Mouse (Mus musculus): Measurements from ENCODE around the gene Sh2d3c.
A peak's percentile ranks its signal among the peaks of the same experiment; 100 is the strongest.

The Sh2d3c gene

DNA sequence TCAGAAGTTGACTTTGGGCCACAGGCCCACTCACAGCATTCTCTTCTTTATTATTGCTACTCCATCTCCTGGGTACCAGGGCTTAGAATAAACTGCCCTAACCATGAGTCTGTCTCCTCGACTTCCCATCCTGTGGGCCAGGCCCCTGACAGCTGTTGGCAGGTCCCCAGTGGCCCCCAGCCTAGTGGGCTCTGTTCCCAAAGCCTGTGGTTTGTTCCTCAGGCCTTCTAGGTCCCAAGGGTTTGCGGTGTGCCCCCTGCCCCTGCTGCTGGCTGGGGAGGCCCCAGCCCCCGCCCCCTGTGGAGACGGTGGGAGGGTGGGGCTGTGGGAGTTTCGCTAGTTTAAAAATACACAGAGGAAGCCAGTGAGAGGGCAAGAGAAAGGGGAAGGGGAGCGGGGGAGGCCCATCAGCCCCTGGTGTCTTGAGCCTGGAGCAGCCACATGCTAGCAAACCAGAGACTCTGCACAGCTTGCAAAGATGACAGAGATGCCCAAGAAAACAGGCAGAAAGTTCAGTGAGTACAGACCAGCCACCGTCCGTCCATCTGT lies at the start of gene Sh2d3c:
TSS of gene Sh2d3c (plus strand) at position 375 of the 549 bp plus-strand sequence.
- DNase-seq (ENCODE audit: extremely low read depth, low read depth) = no peak

DNA sequence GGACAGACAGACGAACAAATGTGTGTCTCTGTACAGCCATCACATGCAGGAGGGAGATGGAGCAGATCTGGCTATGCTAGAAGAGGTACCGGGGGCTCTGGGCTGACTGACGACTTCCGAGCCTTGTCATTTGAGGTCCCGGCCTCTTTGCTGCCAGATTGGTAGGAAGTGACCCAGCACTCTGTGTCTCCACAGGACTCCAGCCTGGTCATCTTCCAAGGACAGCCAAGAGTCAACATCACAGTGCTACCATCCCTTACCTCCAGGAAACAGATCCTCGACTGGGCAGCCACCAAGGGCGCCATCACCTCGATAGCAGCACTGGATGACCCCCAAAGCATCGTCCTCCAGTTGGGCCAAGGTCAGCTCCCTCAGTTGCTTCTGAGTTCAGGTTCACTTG lies 49.7 kb upstream of the Sh2d3c start:
- DNase-seq (ENCODE audit: extremely low read depth, low read depth) = no peak

DNA sequence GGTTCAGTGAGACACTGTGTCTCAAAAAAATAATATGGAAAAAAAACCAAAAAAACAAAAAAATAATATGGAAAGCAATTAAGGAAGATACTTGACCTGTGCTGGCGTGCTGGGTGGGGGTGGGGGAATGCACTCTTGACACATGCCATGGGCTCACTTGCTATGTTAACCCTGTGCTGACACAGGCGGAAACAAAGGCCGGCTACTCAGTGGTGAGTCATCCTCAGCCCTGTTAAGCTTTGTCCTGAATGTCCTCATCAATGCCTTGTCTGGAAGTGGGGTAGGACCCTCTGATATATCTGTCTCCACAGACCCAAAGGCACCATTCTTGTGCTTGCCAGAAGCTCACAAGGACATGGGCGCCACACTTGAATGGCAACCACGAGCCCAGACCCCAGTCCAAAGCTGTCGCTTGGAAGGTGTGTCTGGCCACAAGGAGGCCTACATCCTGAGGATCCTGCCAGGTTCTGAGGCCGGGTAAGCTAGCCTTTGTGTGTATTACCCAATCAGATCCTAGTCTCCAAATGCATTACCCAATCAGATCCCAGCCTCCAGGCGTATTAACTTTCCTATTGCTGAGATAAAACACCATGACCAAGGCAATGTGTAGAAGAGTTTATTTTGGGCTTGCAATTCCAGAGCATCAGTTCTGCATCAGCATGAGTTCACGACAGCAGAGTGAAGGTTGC lies 48.8 kb upstream of the Sh2d3c start:
- DNase-seq (ENCODE audit: extremely low read depth, low read depth) = no peak

DNA sequence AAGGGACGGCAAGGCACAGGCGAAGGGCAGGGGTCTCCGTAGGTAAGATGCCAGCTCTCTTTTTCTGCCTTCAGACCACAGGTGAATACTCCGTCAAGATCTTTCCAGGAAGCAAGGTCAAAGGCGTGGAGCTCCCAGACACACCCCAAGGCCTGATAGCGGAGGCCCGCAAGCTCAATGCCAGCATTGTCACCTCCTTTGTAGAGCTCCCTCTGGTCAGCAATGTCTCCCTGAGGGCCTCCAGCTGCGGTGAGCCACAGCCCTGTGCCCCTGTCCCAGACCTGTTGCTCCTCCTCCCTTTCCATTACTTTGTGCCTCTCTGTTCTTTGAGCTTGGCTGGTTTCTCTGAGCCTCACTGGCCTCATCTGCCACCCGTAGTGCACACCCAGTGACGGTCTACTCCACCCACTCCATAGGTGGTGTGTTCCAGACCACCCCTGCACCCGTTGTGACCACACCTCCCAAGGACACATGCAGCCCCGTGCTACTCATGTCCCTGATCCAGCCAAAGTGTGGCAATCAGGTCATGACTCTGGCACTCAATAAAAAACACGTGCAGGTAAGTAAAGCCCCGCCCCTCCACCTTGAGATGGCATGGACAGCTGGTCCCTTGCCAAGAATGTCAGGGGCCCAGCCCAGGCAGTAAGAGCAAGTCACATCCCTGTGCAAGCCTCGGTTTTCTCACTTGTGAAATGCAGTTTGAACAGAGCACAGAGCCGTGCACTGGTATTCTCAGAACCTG lies 47.5 kb upstream of the Sh2d3c start:
- DNase-seq (ENCODE audit: extremely low read depth, low read depth) = no peak

DNA sequence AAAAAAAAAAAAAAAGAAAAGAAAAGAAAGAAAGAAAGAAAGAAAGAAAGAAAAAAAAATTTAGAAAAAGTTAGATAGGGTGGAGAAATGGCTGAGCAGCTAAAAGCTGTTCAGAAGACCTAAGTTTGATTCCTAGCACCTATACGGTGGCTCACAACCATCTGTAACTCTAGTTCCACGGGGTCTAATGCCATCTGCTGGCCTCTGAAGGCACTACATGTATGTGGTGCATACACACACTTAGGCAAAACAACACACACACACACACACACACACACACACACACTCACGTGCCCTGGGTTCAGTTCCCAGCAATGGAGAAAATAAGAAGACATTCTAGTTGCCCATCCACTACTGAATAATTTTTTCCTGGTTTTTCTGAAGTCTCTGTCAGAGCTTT lies 44.0 kb upstream of the Sh2d3c start:
- DNase-seq (ENCODE audit: extremely low read depth, low read depth) = no peak

DNA sequence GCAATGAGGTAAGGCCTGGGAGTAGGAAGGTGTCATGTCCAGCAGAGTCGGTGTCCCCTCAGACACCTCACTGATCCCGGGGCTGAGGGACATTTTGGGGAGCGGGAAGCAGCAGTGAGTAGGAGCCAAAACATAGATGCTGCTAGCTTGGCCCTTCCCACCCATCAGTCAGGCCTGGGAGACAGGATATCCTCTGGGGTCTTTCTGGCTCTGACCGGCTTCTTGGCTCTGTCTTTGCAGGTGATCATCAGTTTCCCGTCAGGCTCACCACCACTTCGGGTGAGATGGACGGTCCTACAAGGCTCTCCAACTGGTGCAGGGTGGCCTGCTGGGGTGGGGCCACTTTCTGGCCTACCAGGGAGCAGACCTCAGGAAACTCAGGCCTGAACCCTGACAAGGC lies 43.2 kb upstream of the Sh2d3c start:
- DNase-seq (ENCODE audit: extremely low read depth, low read depth) = no peak

DNA sequence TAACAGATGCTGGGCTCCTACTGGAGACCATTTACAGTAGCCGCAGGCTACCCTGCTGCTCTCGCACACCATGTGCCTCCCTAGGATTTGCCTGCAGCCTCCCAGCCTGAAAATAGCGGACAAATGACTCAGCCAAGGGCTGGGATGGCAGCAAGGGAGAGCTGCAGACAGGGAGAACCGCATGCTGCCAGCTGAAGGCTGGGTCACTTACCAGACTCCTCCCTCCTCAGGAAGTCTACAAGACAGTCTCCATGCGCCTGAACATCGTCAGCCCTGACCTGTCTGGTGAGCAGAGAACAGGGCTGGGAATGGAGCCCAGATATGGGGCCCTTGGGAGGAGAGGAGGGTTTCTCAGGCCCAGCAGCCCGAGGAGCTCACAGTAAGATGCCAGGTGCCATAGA lies 40.8 kb upstream of the Sh2d3c start:
- DNase-seq (ENCODE audit: extremely low read depth, low read depth) = no peak

DNA sequence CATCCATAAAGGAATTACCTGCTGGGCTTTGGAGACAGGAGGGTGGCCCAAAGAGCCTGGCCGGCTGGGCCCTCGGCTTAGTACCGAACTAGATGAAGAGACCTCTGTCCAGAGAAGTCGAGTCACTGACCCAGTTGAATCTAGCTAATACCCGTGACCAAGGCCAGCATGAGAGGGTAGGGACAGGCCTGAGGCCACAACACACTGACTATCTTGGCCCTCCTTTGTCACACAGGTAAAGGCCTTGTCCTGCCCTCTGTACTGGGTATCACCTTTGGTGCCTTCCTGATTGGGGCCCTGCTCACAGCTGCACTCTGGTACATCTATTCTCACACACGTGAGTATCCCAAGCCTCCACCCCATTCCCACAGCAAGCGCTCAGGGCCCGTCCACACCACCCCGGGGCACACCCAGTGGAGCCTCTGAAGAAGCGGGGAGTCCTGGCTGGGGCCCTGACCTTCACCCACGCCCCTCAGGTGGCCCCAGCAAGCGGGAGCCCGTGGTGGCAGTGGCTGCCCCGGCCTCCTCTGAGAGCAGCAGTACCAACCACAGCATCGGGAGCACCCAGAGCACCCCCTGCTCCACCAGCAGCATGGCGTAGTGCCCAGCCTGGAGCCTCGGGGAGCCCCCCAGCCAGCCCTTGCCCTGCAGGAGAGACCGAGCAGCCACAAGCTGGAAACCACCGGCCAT lies 39.7 kb upstream of the Sh2d3c start:
- DNase-seq (ENCODE audit: extremely low read depth, low read depth) = no peak

DNA sequence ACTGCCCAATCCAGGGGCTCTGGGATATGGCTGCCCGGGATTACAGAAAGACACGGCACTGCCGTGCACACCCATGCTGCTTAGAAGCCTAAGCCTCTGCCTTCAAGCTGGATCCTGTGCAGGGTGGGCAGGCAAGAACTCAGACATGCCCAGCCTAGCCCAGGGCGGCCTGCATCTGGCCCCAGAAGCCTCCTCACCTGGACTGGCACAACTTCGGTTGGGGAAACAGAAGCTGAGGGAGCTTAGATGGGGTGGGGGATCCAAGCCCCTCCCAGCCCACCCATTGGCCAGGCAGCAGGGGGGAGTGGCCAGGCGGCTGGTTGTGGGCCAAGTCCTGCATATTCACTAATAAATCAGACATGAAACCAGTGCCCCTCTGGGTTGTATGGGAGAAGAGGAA lies 39.1 kb upstream of the Sh2d3c start:
- DNase-seq (ENCODE audit: extremely low read depth, low read depth) = no peak

DNA sequence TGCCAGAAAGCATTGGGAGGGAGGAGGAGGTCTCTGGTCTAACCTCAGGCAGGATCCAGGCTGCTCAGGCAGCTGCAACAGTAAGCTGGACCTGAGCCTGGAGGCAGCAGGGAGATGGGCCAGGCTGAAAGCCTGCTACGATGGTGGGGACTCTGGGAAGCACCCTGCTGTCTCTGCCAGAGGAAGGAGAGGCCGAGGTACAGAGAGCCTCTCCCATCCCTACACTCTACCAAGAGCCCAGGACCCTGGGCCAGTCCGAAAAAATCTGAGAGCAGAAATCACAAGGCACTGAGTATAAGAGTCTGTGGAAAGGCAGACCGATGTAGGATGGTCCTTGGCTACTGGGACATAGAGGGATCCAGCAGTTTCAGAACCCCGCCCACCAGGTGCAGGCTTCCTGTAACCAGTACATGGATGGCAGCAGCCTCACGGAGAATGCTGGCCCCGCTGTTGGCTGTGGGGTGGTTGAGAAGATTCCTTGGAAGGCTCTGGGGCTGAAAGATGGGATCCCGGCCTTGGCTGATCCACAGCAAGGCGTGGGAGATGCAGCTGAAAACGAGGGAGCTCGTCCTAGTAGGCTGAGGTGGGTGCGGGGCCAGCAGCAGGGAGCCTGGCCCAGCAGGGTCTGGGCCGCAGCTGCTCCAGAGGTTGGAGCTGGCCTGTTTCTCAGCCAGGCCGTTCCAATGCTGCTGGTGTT lies 38.0 kb upstream of the Sh2d3c start:
- DNase-seq (ENCODE audit: extremely low read depth, low read depth) = no peak

DNA sequence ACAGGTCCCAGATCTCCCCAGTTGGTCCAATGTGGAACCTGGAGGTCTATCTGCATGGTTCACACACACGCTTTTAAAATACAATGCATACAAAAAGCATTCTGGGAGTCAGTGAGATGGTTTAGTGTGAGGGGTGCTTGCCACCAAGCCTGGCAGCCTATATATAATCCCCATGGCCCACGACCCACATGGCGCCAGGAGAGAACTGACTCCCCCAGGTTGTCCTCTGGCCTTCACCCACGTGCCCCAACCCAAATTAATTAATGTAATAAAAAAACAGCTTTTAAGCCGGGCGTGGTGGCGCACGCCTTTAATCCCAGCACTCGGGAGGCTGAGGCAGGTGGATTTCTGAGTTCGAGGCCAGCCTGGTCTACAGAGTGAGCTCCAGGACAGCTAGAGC lies 37.2 kb upstream of the Sh2d3c start:
- DNase-seq (ENCODE audit: extremely low read depth, low read depth) = no peak

DNA sequence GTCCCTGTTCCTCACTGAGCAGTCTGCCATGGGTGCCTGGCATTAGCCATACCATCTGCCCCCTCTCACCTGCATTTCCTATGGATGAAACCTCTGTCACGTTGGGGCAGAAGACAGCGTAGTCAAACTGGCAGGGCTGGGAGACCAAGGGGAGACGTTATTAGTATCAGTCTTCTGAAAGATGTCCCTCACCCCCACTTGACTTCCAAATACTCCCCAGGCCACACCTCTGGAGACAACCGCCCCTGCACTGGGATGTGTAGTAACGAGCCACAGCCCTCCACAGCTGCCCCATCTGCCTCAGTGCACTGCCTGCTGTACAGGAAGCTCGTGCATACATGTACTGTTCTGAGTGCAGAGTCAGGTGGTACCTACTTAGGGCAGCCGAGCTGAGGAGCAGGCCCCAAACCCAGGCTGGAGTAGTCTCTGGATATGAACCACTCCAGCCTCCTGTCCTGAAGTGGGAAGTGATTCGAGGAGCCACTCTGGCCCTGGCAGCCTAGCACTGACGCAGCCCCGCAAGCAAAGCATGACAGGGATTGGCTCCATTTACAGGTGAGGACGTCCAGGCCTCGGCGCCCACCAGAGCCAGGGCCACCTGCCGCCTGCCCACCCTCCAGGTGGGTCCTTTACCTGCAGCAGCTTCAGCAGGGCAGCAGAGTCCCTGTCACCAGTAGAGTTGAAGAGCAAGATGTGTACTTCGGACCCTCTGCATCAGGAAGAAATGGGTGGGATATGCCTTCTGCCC lies 36.0 kb upstream of the Sh2d3c start:
- DNase-seq (ENCODE audit: extremely low read depth, low read depth) = no peak

DNA sequence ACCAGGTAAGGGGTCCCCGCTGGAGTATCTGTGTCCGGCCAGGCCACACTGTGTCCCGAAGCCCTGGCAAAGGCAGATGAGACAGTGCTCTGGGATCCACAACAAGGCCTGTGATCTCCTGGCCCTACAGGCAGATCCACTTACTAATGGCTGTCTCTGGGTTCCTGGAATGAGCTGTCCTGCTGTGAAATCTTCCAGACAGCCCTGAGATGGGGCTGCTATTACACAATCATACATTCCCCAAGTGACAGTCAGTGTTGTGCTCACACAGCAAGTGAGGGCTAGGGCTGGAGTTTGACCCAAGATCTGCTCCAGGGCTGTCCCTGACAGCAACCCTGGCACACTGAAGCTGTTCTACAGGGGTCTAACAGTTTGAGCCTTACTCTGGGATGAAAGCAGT lies 35.0 kb upstream of the Sh2d3c start:
- DNase-seq (ENCODE audit: extremely low read depth, low read depth) = no peak

DNA sequence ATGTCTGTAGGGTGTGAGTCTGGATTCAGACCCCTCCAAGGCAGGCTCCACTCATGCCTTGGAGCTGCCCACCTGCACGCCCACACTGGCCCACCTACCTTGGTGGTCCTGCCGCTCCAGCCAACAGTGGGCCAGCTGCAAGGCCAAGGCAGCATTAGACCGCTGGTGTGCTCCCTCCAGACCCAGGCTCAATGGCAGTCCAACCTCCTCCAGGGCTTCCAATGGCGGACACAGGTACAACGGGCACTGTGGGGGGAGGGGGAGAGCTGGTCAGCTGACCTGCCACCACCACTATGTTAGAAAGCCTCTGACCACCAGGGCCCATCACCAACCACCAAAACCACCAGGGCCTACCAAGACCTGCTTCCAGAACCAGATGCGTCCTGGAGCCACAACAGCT lies 34.2 kb upstream of the Sh2d3c start:
- DNase-seq (ENCODE audit: extremely low read depth, low read depth) = no peak

DNA sequence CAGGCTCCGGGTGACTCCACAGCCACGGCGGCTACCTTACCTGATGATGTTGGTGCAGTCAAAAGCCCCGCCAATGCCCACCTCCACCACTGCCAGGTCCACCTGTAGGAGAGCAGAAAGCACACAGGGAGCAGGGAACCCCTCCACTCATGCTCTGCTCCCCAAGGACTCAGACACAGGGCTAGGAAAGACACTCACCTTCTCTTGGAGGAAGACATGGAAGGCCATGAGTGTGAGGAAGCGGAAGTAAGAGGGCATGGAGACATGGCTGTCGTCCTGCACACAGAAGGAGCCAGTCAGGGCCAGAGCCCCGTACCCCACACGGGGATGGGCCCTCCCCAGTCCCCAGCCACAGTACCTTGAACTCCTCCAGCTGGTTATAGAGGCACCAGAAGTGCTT lies 33.3 kb upstream of the Sh2d3c start:
- no peak for DNase-seq (ENCODE audit: extremely low read depth, low read depth)

DNA sequence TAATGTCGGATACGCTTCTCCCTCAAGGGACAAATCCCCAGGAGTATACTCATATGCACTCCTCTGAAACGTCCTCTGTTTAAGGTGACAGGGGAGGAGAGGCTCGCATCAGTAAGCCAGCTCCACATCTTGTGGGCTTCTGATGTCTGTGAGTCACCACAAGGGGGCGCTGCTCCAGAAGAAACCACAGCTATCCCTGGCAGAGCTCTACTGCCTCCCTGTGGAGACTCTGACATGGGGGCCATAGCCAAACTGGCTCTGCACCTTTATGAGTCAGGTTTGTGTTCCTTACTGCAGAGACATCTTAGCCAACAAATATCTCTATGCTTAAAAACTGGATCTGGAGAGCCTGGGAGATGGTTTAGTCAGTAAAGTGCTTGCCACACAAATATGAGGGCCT lies 31.4 kb upstream of the Sh2d3c start:
- peak; percentile 65 for DNase-seq (ENCODE audit: extremely low read depth, low read depth)

DNA sequence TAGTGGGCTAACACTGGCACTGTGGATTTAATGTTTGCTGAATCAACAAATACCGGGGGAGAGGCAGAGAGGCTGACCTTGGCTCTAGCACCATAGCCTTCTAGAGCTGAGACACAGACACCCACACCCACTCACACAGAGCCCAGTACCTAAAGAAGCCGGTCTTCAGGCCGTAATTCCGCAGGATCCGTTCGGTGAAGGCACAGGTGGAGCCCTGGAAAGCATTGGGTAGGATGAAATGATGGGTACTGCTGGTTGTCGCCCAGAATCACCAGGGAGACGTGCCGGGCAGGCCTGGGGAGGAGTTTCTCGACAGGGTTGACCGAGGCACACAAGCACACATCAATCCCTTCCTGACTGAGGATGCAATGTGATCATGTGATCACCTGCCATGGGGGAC lies 29.8 kb upstream of the Sh2d3c start:
- no peak for DNase-seq (ENCODE audit: extremely low read depth, low read depth)

DNA sequence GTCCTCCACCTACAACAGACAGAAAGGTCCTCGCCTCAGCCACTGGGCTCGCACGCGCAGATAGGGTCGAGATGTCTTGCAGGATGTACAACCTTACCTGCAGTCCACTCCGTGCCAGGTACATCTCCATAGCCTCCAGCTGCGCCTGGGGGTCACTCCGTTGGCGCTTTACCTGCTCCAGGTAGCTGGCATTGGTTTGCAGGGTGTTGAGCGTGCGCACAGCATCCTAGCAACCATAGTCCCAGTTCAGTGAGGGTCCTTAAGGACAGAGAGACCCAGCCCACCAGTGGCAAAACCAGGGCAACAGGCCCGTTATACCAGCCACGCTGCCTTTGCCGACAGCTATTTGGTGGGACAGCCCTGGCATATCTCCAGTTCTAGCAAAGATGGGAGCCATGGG lies 28.4 kb upstream of the Sh2d3c start:
- DNase-seq (ENCODE audit: extremely low read depth, low read depth) = no peak

DNA sequence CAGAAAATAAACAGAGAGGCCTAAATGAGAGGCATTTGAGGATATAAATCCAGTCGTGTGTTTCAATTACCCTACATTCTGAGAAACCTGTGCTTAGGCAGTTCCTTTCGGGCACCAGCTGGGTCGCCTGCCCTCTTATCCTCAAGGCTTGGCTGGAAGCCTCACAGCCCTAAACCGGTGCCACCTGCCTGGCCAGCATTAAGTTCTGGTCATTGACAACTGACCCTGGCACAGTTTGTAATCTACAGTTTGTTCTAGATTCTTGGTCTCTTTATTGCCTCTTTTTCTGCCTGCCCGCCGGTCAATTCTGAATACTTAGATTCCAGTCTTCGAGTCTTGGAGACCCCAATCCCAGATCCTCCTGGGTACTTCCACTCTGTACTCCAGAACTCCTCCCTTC lies 27.6 kb upstream of the Sh2d3c start:
- DNase-seq (ENCODE audit: extremely low read depth, low read depth) = no peak

DNA sequence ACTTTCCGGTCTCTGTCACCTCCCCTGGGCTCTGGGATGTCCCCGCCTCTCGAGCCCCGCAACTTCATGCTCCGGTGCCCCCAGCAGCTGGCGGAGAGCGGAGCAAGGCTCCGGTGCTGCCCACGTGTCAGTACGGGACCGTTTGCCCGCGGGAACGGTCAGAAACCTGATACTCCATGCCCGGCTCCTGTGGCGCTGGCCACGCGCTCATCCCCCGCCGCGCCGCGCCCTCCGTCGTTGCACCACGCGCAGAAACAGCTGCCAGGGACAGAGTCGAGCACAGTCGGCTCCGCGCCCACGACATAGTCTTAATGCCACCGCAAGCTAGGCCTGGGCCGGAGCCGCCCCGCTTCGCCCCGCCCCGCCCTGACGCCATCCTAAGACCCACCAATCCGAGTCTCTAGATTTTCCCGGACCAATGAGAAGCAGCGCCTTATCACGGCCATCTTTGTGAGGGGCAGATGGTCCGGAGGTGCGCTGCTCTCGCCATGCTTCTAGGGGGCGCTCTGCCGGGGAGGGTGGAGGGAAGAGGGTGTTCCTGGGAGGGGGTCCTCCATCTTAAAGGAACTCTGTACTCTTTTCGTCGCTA lies 26.9 kb upstream of the Sh2d3c start:
- DNase-seq (ENCODE audit: extremely low read depth, low read depth) = peak; percentile 94

DNA sequence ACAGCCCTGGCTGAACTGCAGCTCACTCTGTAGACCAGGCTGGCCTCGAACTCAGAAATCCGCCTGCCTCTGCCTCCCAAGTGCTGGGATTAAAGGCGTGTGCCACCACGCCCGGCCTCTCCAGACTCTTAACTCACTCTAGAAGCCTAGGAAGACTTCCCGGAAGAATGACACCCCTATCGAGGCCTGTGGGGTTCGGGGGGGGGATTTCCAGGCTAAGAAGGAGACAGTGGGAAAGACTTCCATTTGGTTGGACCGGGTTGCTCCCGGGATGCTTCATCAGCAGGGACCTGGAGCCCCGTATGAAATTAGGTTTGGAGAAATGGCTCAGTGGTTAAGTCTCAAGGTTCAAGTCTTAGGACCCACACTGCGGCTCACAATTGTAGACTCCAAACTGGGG lies 26.2 kb upstream of the Sh2d3c start:
- no peak for DNase-seq (ENCODE audit: extremely low read depth, low read depth)
